Mouse (Mus musculus) left cerebral cortex, postnatal 36 days (tissue): Measurements from ENCODE around the gene Tmem243. TPM values are rescaled to one million over a fixed set of nuclear protein-coding genes. Genes with fewer than 3 reads are reported as not detected.

ENCODE experiments used
- DNase-seq, 2 experiments: peaks; one replicate each; pipeline ENCODE4 v3.0.0; 2021 to 2022; ENCODE audit warnings: low spot score in 2 of 2, mixed read lengths in 1 of 2
- intact Hi-C: fragments of 180-260 bp; cut with DNase I; formaldehyde crosslinking; loops from one replicate; pipeline ENCODE4 v1.15.1; 2025
- total RNA-seq, 2 experiments: library from RNA; stranded (reverse); gene quantifications; 2 replicates each; pipeline ENCODE4 v1.2.3; 2021

The Tmem243 gene
- total RNA-seq, 2 experiments from 2014 or later: 11.2 to 12.6 TPM

GRCm38 (mm10) chr5:9102696-9103095 lies 2.2 kb downstream of the Tmem243 start:
- DNase-seq: no peak
- intact Hi-C loops: loop anchor here (5.0 kb wide), 1 partner anchor 105 kb away; the partner anchor contains the start of gene Crot

- no peak for DNase-seq
- intact Hi-C loops: loop anchor here (5.0 kb wide), 1 partner anchor 107 kb away; the partner anchor contains the start of gene Crot
These were observed 3.5 kb downstream of the Tmem243 start for GRCm38 (mm10) chr5:9103958-9104357.

DNA sequence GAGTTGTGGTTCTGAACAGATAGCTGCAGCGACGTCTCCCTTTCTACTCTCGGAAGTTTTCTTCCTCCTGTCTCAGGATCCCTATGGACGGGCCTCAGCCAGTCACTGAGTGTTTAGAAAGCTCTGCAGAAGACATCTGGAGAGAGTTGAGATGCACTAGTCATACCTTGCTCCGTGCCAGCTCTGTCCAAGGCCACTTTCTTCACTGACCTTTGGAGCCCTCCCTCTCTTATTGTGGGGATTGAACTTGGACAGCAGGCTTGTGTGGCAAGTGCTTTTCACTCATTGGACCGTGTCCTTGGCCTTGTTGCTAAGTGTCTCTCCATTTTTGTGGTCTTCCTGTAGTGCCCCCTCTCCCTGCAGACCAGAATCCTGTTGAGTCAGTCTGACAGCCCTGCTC lies 6.3 kb downstream of the Tmem243 start:
- intact Hi-C loops: no loop called here
- no peak for DNase-seq

- intact Hi-C loops: no loop called here
- DNase-seq: no peak
These were observed 7.0 kb downstream of the Tmem243 start for GRCm38 (mm10) chr5:9107296-9108089.

- DNase-seq: no peak
- intact Hi-C loops: no loop called here
These were observed 8.0 kb downstream of the Tmem243 start for GRCm38 (mm10) chr5:9108490-9108889.

- intact Hi-C loops: no loop called here
- DNase-seq: no peak
These were observed 9.1 kb downstream of the Tmem243 start for GRCm38 (mm10) chr5:9109582-9109981.

- no peak for DNase-seq
- intact Hi-C loops: no loop called here
These were observed 10.8 kb downstream of the Tmem243 start for GRCm38 (mm10) chr5:9111285-9111684.

DNA sequence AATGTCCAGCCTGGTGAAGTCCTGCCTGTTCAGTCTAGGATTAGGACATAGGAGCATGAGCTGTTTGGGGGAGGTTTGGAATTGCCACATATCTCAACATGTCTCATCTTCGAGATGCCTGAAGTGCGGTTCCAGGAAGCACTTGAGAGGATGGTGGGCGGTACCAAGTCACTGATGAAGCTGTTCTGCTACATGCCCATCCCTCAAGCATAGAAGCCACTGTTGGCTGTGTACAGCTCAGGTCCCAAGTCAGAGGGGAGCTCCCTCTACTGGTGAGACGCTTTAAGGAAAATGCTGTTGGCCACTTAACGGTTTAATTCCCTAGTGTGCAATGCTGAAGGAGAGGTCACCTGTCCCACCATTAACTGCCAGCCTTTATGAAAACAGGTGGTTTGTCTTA lies 11.3 kb downstream of the Tmem243 start:
- intact Hi-C loops: loop anchor here (2.0 kb wide), 1 partner anchor 41 kb away; no protein-coding TSS in a partner anchor
- peak in 1 of 2 experiments; percentile 40 for DNase-seq

DNA sequence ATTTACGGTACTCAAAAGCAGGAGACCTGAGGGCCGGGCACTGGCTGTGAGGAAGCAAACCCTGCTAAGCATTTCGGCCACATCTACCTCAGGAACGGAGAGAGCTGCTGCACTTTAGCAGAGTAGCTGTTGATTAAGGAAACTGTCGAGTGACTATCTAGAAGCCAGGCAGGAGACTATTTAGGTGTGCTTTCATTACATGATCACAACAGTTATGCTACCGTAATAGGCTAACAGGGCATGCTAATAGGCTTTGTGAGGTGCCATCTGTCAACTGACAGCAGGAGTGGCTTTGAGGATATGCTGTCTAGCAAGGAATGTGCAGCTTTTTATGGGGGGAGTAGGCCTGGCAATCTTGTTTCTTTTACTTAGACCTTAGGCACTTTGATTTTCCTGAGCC lies 13.7 kb downstream of the Tmem243 start:
- DNase-seq: no peak
- intact Hi-C loops: no loop called here

DNA sequence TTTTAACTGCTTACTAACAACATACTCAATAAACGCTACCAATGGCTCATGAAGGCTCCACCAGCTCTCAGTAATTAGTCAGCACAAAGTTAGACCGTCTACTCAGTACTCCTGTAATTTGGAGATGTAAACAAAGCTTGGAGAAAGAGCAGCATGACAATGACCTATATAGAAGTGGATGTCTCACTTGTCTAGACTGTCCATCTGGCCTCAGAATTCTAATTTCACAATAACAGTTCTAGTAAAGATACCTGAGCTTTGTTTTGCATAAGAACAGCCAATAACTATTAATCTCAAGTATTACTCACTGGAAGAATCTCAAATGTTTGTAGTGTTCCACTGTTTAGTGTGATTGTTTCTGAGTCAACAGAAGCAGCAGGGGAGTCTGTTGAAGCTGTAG lies 23.7 kb downstream of the Tmem243 start:
- intact Hi-C loops: no loop called here
- no peak for DNase-seq

DNA sequence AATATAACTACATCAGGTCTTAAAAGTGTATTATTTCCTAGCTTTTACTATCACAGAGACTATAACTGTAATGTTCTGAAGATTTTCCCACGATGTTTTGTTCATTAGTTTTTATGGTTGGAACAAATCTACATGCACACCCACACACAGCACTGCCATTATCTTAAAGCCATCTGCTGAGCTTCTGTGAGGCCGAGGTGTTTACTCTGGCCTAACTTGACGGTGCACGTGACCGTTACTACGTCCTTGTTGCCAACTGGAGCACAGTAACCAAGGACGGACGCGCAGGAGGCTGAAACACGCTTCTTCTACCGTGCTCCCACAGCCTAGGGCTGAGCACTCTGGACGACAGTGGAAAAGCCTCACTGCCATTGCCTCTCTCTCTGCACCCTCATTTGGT lies 28.1 kb downstream of the Tmem243 start:
- intact Hi-C loops: no loop called here
- peak; percentile 29 to 38 for DNase-seq

DNA sequence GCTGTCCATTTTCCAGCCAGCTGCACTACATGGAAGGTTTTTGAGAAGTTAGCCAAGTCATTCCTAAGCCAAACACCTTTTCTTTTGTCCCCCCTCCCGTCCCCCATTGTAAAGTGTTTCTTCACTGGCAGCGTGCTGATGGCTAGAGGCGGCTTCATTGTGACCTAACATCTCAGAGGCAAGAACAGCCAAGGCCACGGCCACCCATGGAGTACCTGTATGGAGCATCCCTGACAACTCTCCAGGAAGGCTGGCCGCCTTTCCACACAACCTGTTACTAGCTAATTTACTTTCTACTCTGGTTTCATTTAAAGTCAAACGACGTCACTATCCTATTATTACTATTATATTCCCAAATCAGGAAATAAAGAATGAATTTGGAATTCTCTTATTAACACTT lies 31.3 kb downstream of the Tmem243 start:
- intact Hi-C loops: no loop called here
- no peak for DNase-seq

- intact Hi-C loops: no loop called here
These were observed 35.1 kb downstream of the Tmem243 start for GRCm38 (mm10) chr5:9135588-9135987.

GRCm38 (mm10) chr5:9140724-9141123 lies 40.3 kb downstream of the Tmem243 start:
- intact Hi-C loops: no loop called here
- no peak for DNase-seq

More at GRCm38 (mm10) chr5:9135588-9135987, 35.1 kb downstream of the Tmem243 start:
- DNase-seq: no peak

- DNase-seq: no peak
- intact Hi-C loops: no loop called here
These were observed 41.9 kb downstream of the Tmem243 start for GRCm38 (mm10) chr5:9142376-9142775.

GRCm38 (mm10) chr5:9149273-9149850 lies 48.9 kb downstream of the Tmem243 start:
- no peak for DNase-seq
- intact Hi-C loops: no loop called here

DNA sequence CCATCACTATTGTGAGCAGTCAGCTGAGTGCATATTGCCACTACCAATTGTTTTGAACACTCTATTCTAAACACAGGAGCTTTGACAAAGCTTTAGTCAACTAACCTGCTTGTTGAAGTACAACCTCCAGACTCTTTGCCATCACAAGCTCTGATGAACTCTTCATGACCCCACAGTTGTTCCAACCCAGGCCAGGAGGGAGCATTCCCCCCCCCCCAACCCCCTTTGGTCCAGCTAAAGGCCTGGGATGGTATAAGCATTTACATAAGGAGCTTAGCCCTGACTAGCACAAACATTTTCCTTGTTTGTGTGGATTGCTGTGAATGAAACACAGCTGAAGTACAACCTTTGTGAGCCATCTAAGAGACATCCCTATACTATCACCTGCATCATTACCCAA lies 56.3 kb downstream of the Tmem243 start:
- intact Hi-C loops: no loop called here
- no peak for DNase-seq

DNA sequence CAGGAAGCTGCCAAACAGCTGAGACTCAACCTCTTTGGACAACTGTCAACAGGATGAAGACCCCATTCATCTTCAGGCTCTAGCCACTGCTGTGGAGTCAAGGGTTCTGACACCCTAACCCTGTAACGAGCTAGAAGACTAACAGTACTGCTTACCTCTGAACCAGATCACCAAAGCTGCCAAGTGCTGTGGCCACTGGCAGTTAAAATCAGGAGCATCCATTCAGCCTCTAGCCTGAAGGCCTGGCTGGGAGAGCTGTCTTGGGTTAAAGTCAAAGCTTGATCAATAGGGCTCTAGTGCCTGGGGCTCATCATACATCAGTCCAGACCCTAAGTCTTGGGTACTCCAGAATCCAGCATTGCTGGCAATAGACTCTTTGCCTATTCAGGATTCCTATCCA lies 56.9 kb downstream of the Tmem243 start:
- DNase-seq: no peak
- intact Hi-C loops: no loop called here

GRCm38 (mm10) chr5:9160831-9161455 lies 60.5 kb downstream of the Tmem243 start:
- peak in 1 of 2 experiments; percentile 49 for DNase-seq
- intact Hi-C loops: loop anchor here (2.0 kb wide), 1 partner anchor 106 kb away; the partner anchor contains the start of gene 9330182L06Rik

DNA sequence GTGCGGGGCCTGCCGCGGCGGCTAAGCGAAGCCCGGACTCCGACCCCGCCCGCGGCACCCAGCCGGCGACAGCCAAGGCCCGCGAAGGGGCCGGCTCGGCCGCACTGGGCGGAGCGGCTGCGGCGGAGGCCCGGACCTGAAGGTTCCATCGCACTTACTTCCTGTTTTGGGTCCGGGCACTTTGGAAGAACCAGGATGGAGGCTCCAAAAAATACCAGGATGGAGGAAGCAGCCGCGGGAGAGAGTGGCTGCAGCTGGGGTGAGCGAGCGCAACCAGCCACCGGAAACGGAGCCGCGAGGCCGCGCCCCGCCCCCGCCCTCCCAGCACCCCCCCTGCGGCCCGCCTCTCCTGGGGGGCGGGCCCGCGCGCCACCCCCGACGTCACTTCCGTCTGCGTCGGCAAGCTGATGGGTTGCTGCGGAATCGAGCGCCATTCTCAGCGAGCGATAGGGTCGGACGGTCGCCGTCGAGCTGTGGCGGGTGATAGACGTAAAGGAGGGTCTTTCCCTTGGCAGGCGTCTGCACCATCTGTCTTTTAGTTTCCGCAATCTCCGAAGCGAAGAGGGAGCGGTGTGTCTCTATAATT lies 61.1 kb downstream of the Tmem243 start, which contains the start of gene Dmtf1:
TSS of gene Dmtf1 (minus strand) at position 321 of the 586 bp plus-strand sequence.
- intact Hi-C loops: loop anchor here (2.0 kb wide), 1 partner anchor 105 kb away; the partner anchor contains the start of gene 9330182L06Rik
- peak; percentile 93 for DNase-seq
